Mouse (Mus musculus): ENCODE data around the gene Mrgprg.

Mrgprg gene

DNA sequence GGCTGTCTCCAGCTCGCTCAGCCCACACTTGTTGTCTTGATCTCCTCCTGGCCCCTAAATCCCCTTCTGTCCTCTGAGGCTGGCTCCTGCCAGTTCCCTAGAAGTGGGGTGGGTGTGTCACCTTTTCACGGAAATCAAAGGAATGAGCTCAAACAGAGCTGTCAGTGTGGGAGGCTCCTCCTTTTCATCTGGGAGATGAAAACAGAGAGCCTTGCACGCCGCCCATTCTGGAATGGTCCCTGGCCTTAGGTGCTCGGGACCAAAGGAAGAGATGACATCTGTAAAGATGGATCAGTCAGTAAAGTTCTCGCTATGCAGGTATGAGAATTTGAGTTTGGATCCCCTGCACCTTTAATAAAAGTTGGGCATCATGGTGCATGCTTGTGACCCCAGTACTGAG is at the start of gene Mrgprg:
Gene Mrgprg, minus strand, starts transcription at position 101 of the 400 bp plus-strand sequence.
- no peak for DNase-seq (ENCODE audit: low read depth, low spot score)

DNA sequence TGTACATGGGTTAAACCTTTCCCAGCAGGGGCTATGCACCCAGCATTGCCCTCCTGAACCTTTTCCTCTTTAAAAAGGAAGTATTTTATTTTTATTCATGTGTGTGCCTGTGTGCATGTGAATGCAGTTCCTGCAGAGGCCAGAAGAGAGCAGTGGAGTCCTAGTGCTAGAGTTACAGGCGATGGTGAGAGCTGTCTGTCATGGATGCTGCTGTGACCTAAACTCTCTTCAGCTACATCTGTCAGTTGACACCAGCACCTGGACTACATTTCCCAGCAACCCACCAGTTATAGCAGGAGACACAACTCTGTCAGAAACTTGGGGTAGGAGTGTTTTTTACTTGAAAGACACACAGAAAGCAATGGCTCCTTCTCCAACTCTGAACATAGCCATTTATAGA is 42.1 kb upstream of the Mrgprg start:
- DNase-seq (ENCODE audit: low read depth, low spot score), result peak; percentile 62

DNA sequence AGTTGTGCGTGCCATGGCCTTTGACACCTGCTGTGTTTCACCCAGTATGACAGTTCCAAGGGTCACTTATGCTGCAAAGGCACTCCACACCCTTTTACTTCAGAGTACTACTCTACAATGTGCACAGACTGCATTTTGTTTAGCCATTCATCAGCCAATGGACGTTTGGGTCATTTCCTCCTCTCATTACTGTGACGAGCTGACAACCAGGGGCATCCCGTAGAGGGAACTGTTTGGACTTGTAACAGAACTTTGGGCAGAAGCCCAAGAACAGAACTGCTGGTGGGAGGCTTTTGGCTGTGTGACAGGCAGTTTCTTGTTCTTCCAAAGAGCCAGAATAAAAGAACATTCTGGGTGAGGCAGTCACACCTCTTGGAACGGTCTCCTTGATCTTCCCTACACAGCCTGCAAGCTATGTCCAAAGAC is 38.4 kb upstream of the Mrgprg start:
- no peak for DNase-seq (ENCODE audit: low read depth, low spot score)

DNA sequence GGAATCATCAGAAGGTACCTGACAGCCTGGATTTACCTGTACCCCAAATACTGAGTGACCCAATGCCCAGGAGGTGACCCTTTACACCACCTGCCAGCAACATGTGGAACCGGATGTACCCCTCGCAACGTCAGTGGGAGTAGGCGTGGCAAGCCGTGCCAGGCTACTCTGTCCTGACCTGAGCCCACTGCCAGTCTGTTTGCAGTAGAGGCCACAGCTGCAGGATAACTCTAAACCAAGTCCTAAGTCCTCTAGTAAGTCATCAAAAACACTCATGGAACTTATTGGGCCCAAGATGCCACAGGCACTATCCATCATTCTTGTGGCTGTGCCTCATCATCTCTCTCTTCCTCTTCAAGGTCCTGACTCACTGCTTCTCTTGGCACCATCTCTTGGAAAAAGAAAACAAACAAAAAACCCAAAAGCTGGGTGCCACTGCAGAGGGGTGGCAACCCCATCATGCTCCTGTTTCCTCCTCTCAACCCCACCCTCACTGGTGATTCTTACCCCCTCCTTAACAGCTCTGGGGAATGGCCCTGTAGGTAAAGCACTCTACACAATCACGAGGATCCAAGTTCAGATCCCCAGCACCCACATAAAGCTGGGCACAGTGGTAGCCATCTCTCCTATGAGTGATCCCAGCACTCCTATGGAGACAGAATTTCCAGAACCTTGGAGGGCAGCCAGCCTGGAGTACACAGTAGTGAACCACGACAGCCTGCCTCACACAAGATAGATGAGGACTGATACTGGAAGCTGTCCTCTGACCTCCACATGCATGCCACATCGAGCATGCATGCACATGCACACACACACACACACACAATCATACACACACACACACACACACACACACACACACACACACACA is 34.6 kb upstream of the Mrgprg start:
- no peak for DNase-seq (ENCODE audit: low read depth, low spot score)

DNA sequence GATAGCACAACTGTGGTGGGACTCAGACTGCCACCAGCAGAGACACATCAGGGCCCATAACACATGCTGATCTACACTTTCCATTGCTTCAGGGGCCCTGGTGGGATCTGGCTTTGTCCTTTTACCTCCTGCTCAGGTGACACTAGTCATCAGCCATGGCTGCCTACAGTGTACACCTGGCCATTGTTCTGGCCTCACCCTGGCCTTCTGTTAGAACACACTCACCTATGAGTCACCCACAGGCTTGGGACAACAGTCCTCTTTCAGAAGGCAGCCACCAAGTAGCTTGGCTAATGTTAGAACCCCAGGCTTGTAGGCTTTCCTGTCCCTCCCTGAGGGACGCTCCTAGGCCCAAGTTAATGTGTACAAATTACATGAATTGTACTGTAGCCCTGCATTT is 34.0 kb upstream of the Mrgprg start:
- DNase-seq (ENCODE audit: low read depth, low spot score), result no peak

DNA sequence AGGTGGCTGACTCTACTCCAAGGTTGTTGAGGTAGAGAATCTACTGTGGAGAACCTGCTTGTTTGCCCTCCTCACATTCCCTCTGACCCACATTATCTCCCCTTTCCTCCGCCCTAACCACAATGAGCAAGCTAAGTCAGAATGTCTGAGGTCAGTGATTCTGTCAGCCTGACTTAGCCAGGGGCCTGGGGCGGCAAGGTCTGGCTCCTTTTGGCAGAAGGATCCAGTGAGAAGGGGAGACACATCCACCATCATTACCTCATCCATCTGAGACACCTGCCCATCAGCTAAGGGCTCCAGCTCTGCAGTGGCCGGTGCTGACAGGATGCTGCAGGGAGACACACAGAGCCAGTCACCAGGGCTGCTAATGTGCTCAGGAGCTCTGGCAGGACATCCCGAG is 32.0 kb upstream of the Mrgprg start:
- no peak for DNase-seq (ENCODE audit: low read depth, low spot score)

DNA sequence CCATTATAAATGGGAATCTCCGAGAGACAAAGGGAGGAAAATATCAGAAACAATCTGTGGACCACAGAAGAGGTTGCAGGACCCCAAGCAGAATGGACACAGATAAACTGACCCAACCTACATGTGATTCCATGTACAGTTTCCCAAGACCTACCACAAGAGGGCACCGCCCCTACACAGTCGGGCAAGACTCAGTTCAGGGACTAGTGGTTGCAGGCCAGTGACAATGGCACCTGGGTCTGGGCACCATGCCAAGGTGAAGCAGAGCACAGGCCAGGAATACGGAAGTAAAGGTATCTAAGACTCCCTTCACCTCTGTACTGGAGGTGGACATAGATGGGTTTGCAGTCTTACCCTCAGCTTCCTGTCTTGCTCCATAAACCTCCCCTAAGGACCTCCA is 26.3 kb upstream of the Mrgprg start:
- peak; percentile 33 for DNase-seq (ENCODE audit: low read depth, low spot score)

DNA sequence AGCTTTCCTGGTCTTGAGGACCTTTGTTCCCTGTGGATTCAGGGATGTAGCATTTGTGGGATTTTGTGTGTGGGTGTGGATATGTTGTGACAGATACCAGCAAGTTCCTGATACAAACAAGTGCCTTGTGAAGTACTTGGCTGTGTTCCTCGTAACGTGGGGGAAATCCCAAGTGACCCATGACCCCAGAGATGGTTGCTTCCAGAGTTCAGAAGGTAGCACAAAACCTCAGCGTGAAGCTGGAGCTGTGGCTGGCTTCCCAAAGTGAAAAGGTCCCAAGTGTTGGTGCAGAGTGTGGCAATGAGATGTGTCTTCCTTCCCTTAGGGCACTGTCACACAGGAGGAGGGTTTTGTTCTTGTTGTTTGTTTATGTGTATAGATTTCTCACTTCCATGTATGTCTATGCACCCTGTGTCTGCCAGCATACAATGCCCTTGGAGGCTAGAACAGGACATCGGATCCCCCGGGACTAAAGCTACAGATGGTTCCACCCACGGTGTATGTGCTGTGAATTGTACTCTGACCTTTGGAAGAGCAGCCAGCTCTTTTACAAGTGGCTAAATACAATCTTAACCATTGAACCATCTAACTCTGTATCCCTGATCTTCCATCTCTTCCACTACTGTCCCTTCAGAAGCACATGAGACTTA is 25.7 kb upstream of the Mrgprg start:
- DNase-seq (ENCODE audit: low read depth, low spot score), result no peak

DNA sequence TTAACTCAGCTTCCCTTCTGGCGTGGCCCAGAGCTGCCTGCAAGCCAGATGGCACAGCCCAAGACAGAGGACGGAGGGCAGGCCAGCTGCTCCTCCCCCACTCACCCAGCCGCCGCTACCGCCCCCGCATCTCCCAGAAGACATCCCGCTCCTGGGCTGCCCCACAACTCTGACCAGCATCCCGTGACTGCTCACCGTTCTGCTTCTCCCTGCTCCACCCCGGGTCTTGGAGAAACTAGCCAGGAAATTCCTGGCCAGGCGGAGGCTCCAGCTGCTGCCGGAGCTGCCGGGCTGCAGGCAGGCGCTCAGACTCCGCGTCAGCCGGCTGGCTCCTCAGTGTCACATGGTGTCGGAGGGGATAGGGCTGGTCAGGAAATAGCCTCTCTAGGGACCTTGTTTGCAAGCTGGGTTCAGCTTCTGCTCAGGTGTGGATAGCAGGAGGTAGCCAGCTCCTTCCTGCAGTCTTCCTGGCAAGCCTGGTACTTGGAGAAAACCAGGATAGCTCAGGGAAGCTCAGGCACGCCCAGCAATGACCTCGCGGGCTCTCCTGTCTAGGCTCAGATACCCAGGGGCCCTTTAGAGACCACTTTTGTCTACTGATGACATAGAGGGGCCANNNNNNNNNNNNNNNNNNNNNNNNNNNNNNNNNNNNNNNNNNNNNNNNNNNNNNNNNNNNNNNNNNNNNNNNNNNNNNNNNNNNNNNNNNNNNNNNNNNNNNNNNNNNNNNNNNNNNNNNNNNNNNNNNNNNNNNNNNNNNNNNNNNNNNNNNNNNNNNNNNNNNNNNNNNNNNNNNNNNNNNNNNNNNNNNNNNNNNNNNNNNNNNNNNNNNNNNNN is 17.4 kb upstream of the Mrgprg start, which contains the start of gene Mrgpre:
Gene Mrgpre, minus strand, starts transcription at position 505 of the 834 bp plus-strand sequence.
- no peak for DNase-seq (ENCODE audit: low read depth, low spot score)

DNA sequence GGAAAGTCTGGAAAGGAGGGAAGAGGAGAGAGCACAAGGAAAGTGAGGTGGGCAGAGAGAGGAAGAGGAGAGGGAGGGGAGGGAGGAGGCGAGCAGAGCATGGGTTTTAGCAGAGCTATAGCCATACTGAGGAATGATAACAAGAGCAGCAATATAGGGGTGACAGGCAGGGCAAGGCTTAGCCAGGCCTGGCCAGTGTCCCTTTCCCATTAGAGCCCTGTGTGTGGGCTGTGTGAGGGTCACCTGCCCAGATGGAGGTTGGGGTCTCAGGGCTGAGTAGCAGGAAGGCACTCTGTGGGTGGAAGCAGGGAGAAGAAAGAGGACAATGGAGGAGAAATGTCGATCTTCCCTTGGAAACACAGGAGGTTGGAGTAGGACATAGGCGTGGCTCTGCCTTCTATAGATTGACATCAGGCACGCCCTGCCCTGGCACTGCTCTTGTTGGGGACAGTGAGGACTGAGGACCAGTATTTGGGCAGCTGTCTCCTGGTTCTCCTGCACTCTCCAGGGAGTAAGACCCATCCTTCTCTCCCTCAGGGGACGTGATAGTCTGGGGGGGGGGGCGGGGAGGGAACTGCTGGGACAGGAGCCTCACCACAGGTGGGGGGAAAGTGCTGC is 16.7 kb upstream of the Mrgprg start:
- no peak for DNase-seq (ENCODE audit: low read depth, low spot score)

DNA sequence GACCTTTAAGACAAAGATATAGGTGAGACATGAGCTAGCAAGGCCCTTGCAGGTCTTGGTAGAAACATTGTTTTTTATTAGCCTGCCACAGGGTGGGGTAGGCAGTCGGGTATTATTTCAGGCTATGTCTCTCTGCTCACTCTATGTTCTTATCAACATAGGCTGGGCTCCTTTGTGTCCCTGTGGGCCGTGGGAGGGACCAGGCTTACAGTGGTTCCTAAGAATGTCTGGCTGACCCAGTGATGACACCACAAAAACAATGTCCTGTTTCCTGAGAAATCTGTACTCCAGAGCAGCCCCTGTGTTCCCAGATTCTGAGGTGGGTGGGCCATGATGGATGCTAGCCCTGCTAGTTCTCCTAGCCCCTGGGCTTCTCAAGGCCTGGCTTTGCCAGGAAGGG is 10.6 kb upstream of the Mrgprg start:
- DNase-seq (ENCODE audit: low read depth, low spot score), result no peak

DNA sequence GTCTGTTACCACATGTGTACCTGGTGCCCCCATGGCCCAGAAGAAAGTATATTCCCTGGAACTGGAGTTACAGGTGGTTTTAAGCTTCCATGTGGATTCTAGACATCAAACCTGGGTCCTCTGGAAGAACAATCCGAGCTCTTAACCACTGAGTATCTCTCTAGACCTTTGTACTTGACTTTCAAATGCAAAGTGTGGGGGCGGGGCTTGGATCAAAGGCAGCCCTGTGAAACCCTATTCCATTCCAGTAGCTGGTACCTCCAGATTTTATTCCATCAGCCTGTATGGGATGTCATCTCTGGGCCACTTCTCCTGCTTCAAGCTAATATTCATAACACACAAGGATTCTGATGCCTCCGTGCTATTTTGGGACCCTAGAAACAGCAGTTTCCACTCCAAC is 9.3 kb upstream of the Mrgprg start:
- DNase-seq (ENCODE audit: low read depth, low spot score), result peak; percentile 63

DNA sequence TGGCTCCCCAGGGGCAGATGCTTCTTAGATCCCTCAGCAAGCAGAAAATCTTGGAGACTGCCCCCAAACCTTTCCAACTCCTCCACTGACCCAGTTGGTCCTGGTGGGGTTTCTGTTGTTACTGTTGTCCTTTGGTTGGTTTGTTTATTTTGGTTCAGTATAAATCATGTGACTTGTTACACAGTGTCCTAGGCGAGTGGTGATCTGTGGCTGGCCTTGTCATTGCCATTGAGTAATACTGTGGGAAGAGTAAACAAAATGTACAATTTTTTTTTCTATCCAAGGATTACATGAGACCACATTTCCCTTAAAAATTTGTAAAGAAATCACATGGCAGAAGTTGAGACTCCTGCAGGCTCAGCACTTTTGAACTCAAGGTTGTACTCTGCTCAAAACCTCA is 2.7 kb upstream of the Mrgprg start:
- no peak for DNase-seq (ENCODE audit: low read depth, low spot score)

DNA sequence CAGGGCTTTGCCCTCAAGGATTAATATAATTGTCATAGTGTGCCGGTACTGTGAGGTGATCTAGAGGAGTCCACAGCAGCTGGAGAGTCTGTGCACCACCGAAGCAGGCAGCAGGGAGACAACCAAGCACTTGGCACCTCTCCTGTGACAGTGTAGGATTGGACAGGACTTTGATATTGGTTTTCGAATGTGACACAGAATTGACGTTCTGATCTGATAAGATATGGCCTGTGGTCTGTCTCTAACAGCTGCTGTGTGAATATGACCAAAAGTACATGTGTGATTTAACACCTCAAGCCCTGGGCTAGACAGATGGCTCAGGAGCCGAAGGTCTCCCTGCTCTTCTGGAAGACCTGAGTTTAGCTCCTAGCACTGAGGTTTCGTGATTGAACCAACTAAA is 1.5 kb upstream of the Mrgprg start:
- DNase-seq (ENCODE audit: low read depth, low spot score), result no peak

DNA sequence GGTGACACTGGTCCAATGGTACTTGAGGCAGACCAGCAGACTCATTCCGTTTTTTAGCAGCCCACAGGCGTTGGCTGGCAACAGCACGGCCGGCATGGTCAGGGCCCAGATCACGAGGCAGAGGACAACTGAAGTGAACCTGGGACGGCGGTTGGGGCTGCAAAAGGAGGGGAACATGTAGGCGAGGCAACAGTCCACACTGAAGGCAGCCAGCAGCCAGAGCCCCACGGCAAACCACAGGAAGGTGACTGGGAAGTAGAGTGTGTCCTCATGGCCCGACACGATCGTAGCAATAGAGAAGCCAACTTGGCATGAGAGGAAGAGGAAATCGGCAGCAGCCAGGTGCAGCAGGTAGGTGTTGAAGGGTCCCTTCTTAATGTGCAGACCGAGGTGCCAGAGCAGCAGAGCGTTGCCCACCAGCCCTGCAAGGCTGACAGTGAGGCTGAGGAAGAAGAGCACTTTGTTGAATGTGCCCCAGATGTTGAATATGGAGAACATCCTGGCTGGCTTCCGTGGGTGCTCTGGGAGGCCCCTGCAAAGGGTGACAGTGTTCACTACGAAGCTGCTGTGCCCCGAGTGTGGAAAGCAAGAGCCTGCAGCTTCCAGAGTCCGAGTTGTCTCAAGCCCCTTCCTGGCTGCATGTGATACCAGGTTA is 1.8 kb downstream of the Mrgprg start:
- DNase-seq (ENCODE audit: low read depth, low spot score), result no peak

DNA sequence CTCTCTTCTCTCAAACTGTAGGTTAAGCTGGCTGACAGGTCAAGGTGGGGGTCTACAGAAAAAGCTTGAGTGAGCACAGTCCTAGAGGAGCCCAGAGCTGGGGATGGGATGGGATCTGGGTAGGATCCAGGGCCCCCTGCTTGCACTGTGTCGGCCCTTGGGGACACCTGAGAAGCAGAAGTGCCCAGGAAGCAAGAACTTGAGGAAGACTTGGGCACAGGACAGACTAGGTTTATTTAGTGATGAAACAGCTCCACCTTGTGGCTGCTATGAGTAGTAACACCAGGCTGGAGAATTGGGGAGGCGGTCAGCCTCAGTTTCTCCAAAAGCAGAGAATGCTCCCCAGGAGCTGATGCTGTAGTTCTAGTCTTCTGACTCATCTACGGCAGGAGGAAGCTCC is 3.0 kb downstream of the Mrgprg start:
- DNase-seq (ENCODE audit: low read depth, low spot score), result peak; percentile 52

DNA sequence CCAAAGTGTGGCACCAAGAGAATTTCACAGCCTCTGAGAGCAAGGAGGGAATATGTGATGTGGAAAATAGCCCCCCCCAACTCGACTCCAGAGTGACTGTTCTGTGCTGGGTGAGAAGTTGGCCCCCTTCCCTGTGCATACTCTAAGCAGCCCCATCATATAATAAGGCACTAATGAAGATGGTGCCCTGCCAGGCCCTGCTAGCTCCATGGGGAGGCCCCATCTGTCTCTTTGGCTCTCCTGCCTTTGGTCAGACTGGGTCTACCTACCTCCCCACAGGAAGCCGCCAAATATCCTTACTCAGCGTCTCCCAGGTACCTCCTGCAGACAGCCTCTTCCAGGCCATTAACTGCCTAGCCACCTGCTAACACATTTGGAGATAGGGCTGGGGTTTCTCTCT is 7.8 kb downstream of the Mrgprg start:
- no peak for DNase-seq (ENCODE audit: low read depth, low spot score)

DNA sequence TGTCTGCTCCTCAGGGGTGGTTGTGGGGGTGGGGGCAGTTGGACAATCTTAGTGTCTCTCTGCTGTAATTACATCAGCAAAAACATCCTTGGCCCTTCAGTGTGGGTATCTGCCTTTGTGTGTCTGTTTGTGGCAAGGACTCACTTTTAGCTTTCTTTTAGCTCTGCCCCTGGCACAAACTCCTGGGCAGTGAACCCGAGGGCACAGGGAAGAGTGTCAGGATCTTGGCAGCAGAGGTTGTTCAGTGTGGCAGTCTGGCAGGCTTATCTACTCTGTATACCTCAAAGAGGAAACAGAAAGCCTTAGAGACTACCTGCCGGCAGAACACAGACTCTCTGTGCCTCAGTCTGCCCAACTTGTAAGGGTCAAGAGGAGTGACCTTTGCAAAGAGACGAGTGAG is 9.1 kb downstream of the Mrgprg start:
- DNase-seq (ENCODE audit: low read depth, low spot score), result no peak

DNA sequence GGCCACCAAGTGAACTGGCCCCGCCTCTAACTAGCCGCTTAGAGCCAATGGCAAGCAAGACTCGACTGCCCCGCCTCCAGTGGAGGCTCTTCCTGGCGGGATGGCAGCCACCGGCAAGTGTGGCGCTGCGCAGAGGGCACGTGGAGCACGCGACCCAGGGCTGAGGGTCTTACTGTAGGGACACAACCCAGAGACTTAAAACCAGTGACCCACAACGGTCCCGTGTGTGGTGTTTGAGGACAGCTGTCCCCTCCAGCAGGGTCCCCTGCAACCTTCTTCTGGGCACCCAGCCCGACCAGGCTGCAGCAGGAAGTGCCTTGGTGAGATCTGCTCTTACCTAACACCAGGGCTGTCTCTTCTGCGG is 9.8 kb downstream of the Mrgprg start:
- DNase-seq (ENCODE audit: low read depth, low spot score), result peak; percentile 70

DNA sequence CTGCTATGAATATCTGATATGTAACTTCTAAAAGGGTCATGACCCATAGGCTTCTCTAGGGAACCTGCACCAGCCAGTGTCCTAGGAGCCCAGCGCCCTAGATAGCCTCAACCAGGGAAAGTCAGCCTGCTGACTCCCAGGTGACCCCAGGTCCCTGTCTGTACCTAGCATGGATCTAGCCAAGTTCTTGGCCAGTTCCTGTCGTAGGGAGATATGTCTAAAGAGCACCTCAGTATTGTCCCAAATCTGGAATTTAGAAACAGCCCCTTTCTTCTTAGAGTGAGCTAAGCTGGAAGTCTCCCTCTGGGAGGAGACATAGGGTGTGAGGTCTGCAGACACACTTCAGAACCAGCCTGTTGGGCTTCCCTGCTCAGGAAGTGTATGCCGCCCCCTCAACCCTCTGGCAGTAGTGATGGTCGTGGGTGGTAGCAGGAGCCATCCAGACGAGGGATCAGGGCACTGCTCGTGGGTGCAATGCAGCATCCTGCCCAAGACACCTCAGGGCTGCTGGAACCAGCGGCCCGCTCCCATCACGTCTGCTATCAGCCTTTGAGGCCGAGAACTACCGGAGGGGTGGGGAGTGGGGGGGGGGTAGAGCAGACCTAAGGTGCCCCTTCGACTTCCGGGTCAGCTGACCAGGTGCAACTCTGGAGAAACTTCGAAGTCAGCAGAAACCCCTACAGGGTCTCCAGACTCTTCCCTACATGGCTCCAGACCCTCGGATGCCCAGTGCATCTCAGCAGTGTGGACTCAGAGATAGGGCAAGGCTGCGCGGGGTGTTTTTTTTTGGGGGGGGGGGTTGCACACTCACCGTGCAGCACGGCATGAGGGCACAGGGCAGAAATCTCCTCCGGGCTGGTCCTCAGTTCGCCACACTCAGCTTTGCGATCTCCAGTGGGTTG is 10.4 kb downstream of the Mrgprg start, which contains the start of gene Osbpl5:
Gene Osbpl5, minus strand, starts transcription at position 861 of the 902 bp plus-strand sequence.
- DNase-seq (ENCODE audit: low read depth, low spot score), result no peak
